Mouse (Mus musculus) liver, postnatal 0 days (tissue): Measurements from ENCODE around the gene Fthl17d.
"Not testable (repeated sequence)": the region's sequence is repeated elsewhere in the genome, so short reads cannot be mapped to it uniquely, and the experiment has no call there.

Experiments used
- CTCF ChIP-seq: sonication (generic); IDR thresholded peaks from 2 replicates; pipeline ENCODE4 v1.5.1; 2016; ENCODE audit warnings: antibody characterized with exemption, low read depth
- EP300 ChIP-seq: IDR thresholded peaks from 2 replicates; pipeline ENCODE4 v1.6.1; 2016; ENCODE audit warnings: antibody characterized with exemption, low read depth, mild to moderate bottlenecking

DNA sequence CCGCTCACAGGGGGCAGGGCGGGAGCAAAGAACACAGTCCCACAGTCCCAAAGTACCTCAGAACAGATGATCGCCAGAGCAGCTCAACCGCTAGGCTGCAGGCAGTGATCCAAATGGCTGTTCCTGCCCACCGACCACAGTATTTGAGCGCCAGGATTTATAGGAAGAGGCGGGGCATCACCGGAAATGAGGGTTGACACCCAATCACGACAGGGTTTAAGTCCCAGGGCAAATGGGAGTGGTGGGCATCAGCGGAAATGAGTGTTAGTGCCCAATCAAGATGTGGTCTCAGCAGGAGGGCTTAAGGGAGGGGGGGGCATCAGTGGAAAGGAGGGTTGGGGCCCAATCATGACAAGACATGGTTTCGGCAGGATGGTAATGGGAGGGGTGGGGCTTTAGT, 10.1 kb downstream of the Fthl17d start, which contains the start of gene Fthl17c:
- TF ChIP-seq CTCF, EP300: not testable (repeated sequence)
